Mouse (Mus musculus) G1E (cell line): ENCODE results near the gene Clcnka. TPM values are rescaled to one million over a fixed set of nuclear protein-coding genes. Genes with fewer than 3 reads are reported as not detected.

Experiments
- ATAC-seq: 2 replicates; pipeline ENCODE4 v1.8.0; 2016; ENCODE audit warnings: mild to moderate bottlenecking; ENCODE audit not compliant: insufficient number of reproducible peaks, poor library complexity, low FRiP score, severe bottlenecking; ENCODE audit errors: extremely low read depth
- DNase-seq: peaks from one replicate; pipeline ENCODE4 v3.0.0; 2012; ENCODE audit warnings: low spot score
- H3K27me3 ChIP-seq: 2 replicates; pipeline ENCODE4 v1.6.1; 2012; ENCODE audit warnings: mild to moderate bottlenecking, low read length, inconsistent platforms; ENCODE audit not compliant: insufficient read depth
- H3K36me3 ChIP-seq: replicated peaks from 2 replicates; pipeline ENCODE3; 2012; ENCODE audit warnings: mild to moderate bottlenecking, inconsistent platforms
- H3K4me1 ChIP-seq: 2 replicates; pipeline ENCODE4 v1.6.1; 2012; ENCODE audit warnings: low read depth, low read length, inconsistent platforms, mixed read lengths; ENCODE audit not compliant: insufficient read depth
- H3K4me3 ChIP-seq: 2 replicates; pipeline ENCODE4 v1.5.1; 2012; ENCODE audit warnings: low read depth, mild to moderate bottlenecking, inconsistent platforms, low read length, moderate library complexity, mixed read lengths
- H3K9me3 ChIP-seq: replicated peaks from 2 replicates; pipeline ENCODE4 v1.6.1; 2012; ENCODE audit warnings: inconsistent platforms
- CTCF ChIP-seq: IDR thresholded peaks from 2 replicates; pipeline ENCODE4 v1.5.1; 2012; ENCODE audit warnings: low read depth, low read length, inconsistent platforms, mixed read lengths
- GATA1 ChIP-seq: IDR thresholded peaks from 2 replicates; pipeline ENCODE4 v1.6.1; 2012; ENCODE audit warnings: borderline replicate concordance, low read length, inconsistent platforms, mixed read lengths
- GATA2 ChIP-seq: IDR thresholded peaks from 2 replicates; pipeline ENCODE4 v1.6.1; 2012; ENCODE audit warnings: low read depth, low read length, inconsistent platforms, borderline replicate concordance
- POLR2AphosphoS5 ChIP-seq: IDR thresholded peaks from 2 replicates; pipeline ENCODE4 v1.6.1; 2012; ENCODE audit warnings: low read depth, low read length, inconsistent platforms; ENCODE audit not compliant: insufficient replicate concordance
- TAL1 ChIP-seq: conservative IDR thresholded peaks from 2 replicates; pipeline ENCODE4 v1.6.1; 2012; ENCODE audit warnings: low read depth, low read length, inconsistent platforms, mixed read lengths
- polyA plus RNA-seq: library from polyadenylated mRNA; stranded (reverse); fragments of >175 nt; gene quantifications from 2 replicates; pipeline ENCODE4 v1.2.3, GENCODE M21; 2012
- total RNA-seq, 2 experiments: library from RNA; stranded (forward) in 1 of 2; stranded (reverse) in 1 of 2; fragments of 200-1000 nt in 1 of 2; fragments of >200 nt in 1 of 2; fragmentation: Nextera tagmentation in 1 of 2; gene quantifications; 2 replicates each; pipeline ENCODE4 v1.2.3; 2014 to 2017

The Clcnka gene
- total and polyA plus RNA-seq, 3 experiments: not detected

GRCm38 (mm10) chr4:141440877-141441276 lies 42.4 kb upstream of the Clcnka start:
- DNase-seq (no peak), ATAC-seq (no peak)

GRCm38 (mm10) chr4:141439083-141439803 lies 40.7 kb upstream of the Clcnka start:
- ATAC-seq: no peak

More at GRCm38 (mm10) chr4:141440877-141441276, 42.4 kb upstream of the Clcnka start:
- TF ChIP-seq TAL1 (no peak), GATA1 (no peak), POLR2AphosphoS5 (no peak), CTCF (no peak), GATA2 (no peak)
- Histone ChIP-seq H3K9me3 (no peaks in the 10 kb centered on the region), H3K4me1 (peaks cover 23% of the 10 kb centered on the region), H3K36me3 (no peaks in the 10 kb centered on the region), H3K27me3 (0 out of 2 replicates have a peak, but pooled peaks cover 2% of the 10 kb centered on the region), H3K4me3 (no peak overlapping the region)

GRCm38 (mm10) chr4:141435974-141436373 lies 37.5 kb upstream of the Clcnka start, which contains the start of gene Srarp:
TSS of gene Srarp (minus strand) at chr4:141436105.
- Histone ChIP-seq H3K4me1 (peaks cover 3% of the 10 kb centered on the region; the same call in 1 of the 2 replicates), H3K27me3 (peaks cover 7% of the 10 kb centered on the region; the same call in 1 of the 2 replicates), H3K4me3 (no peak within 1 kb of the TSS), H3K9me3 (no peaks in the 10 kb centered on the region), H3K36me3 (no peaks in the 10 kb centered on the region)
- TF ChIP-seq POLR2AphosphoS5: no peak
- DNase-seq (no peak), ATAC-seq (no peak)

More at GRCm38 (mm10) chr4:141439083-141439803, 40.7 kb upstream of the Clcnka start:
- no peak for DNase-seq
- Histone ChIP-seq H3K27me3 (0 out of 2 replicates have a peak, but pooled peaks cover 2% of the 10 kb centered on the region), H3K4me1 (peaks cover 13% of the 10 kb centered on the region), H3K9me3 (no peaks in the 10 kb centered on the region), H3K36me3 (no peaks in the 10 kb centered on the region), H3K4me3 (no peak overlapping the region)
- no peak for TF ChIP-seq GATA1
- TF ChIP-seq CTCF: no peak
- no peak for TF ChIP-seq POLR2AphosphoS5
- TF ChIP-seq TAL1: no peak
- TF ChIP-seq GATA2: no peak

GRCm38 (mm10) chr4:141433191-141433590 lies 34.7 kb upstream of the Clcnka start:
- ATAC-seq: no peak
- H3K4me1 ChIP-seq: no peaks in the 10 kb centered on the region
- H3K9me3 ChIP-seq: no peaks in the 10 kb centered on the region
- H3K27me3 ChIP-seq: peaks cover 7% of the 10 kb centered on the region; the same call in 1 of the 2 replicates
- DNase-seq: no peak
- H3K4me3 ChIP-seq: no peak overlapping the region
- no peaks in the 10 kb centered on the region for H3K36me3 ChIP-seq
- no peak for TF ChIP-seq GATA1
- no peak for TF ChIP-seq GATA2
- no peak for TF ChIP-seq POLR2AphosphoS5
- no peak for TF ChIP-seq CTCF
- no peak for TF ChIP-seq TAL1

GRCm38 (mm10) chr4:141432666-141433065 lies 34.1 kb upstream of the Clcnka start:
- H3K36me3 ChIP-seq: no peaks in the 10 kb centered on the region
- H3K4me3 ChIP-seq: no peak overlapping the region
- H3K9me3 ChIP-seq: no peaks in the 10 kb centered on the region
- H3K4me1 ChIP-seq: no peaks in the 10 kb centered on the region
- peaks cover 7% of the 10 kb centered on the region; the same call in 1 of the 2 replicates for H3K27me3 ChIP-seq
- DNase-seq (no peak), ATAC-seq (no peak)
- TF ChIP-seq GATA2: no peak
- TF ChIP-seq GATA1: no peak
- TF ChIP-seq POLR2AphosphoS5: no peak
- TF ChIP-seq TAL1: no peak
- no peak for TF ChIP-seq CTCF

GRCm38 (mm10) chr4:141430997-141431396 lies 32.5 kb upstream of the Clcnka start:
- no peaks in the 10 kb centered on the region for H3K4me1 ChIP-seq
- ATAC-seq (no peak), DNase-seq (no peak)
- H3K9me3 ChIP-seq: no peaks in the 10 kb centered on the region
- peaks cover 9% of the 10 kb centered on the region; the same call in 1 of the 2 replicates for H3K27me3 ChIP-seq
- TF ChIP-seq CTCF (no peak), POLR2AphosphoS5 (no peak), TAL1 (no peak), GATA2 (no peak), GATA1 (no peak)
- no peaks in the 10 kb centered on the region for H3K36me3 ChIP-seq
- no peak overlapping the region for H3K4me3 ChIP-seq
